Mouse (Mus musculus) cerebellum, adult 2 months (tissue): ENCODE results near the gene Rasgef1a.

Source experiments
- CTCF ChIP-seq: fragments of 200-500 bp; IDR thresholded peaks from 2 replicates; pipeline ENCODE4 v1.5.1; 2011; ENCODE audit warnings: low read depth, mild to moderate bottlenecking, control low read depth, low read length, moderate library complexity, borderline replicate concordance; ENCODE audit not compliant: insufficient read depth
- POLR2A ChIP-seq: fragments of 200-500 bp; IDR thresholded peaks from 2 replicates; pipeline ENCODE4 v1.6.1; 2011; ENCODE audit warnings: low read length, control low read depth, borderline replicate concordance; ENCODE audit not compliant: insufficient read depth

DNA sequence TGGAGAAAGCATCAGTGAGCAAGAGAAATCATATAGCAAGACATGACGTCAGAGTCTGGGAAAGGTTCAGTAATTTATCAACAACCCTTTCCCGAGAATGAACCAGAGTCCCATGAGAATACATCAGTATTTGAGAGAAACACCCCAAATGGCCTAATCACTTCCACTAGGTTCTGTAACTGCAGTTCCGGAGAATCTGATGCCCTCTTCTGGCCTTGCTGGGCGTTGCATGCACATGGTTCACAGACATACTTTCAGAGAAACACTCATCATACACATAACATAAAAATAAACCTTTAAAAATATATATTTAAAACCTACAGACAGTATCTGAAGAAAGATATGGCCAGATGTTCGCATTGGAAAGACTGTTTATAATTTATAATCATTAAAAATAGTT lies 3.9 kb upstream of the Rasgef1a start:
- peak; percentile 48; the same call in 1 of the 2 replicates for TF ChIP-seq CTCF
- no peak for TF ChIP-seq POLR2A
